ENCODE assay signal across 8 mouse cellular contexts in genomic region chr4:136311042-136311999, GRCm38 (mm10). TPM values are rescaled to one million over a fixed set of nuclear protein-coding genes. Genes with fewer than 3 reads are reported as not detected.
DNase-seq lines count a peak whose midpoint lies in the region; ATAC-seq and TF ChIP-seq lines count a peak whose summit lies in the region.

No protein-coding gene starts in this region.

- H3K4me1 ChIP-seq in hindbrain, embryonic 10.5 days (replicated peaks), result peaks cover 41% of the 10 kb centered on the region

- under 1% methylated on average over 80 of the region's 81 CpGs for WGBS in hindbrain, embryonic 10.5 days

- DNase-seq in Patski (ENCODE audit: low read depth, low spot score), result no peak
- peak; percentile 52 to 67 for DNase-seq in cerebellum, adult 18-20 months
- peak; percentile 40 for DNase-seq in forelimb bud, embryonic 11.5 days (ENCODE audit: low read depth, low spot score)
- peak; percentile 74 for DNase-seq in hindbrain, embryonic 10.5 days (ENCODE audit: low spot score)
- DNase-seq in left cerebral cortex, postnatal 4 days, result peak; percentile 34
- DNase-seq in spleen, adult 18-20 months, result peak; percentile 47 to 57

- peak overlapping the region; percentile 100 for H3K27ac ChIP-seq in hindbrain, embryonic 10.5 days

- H3K9me3 ChIP-seq in hindbrain, embryonic 10.5 days, result no peaks in the 10 kb centered on the region

- peaks cover 3% of the 10 kb centered on the region for H3K36me3 ChIP-seq in hindbrain, embryonic 10.5 days

- intact Hi-C loops in left cerebral cortex, postnatal 4 days (cut with DNase I), result no loop called here

- peak; percentile 28 for ATAC-seq in Patski
- ATAC-seq in megakaryocyte-erythroid progenitor cell, adult 5-6 weeks (replicated peaks; ENCODE audit: low FRiP score, low TSS enrichment, poor library complexity, severe bottlenecking), result peak; percentile 35
- no peak for ATAC-seq in monocyte, adult 5-6 weeks (replicated peaks; ENCODE audit: insufficient number of reproducible peaks, low FRiP score, low TSS enrichment, poor library complexity, severe bottlenecking)

- no peaks in the 10 kb centered on the region for H3K27me3 ChIP-seq in Patski
- no peaks in the 10 kb centered on the region for H3K27me3 ChIP-seq in hindbrain, embryonic 10.5 days (ENCODE audit: insufficient read depth, poor library complexity, severe bottlenecking)

- CTCF ChIA-PET in Patski (lab: Charles Lee), result no interaction called here

- POLR2A ChIA-PET in Patski (lab: Charles Lee), result interaction anchor here (0.6 kb wide), 1 partner anchor 28 kb away, joined by 4 read pairs; no protein-coding TSS in a partner anchor

- in situ Hi-C loops in Patski (cut with MboI; ENCODE audit: low pct_unique_long_range_greater_than_20kb), result no loop called here

- peak overlapping the region; percentile 100 for H3K4me3 ChIP-seq in hindbrain, embryonic 10.5 days

- no peak for TF ChIP-seq CTCF in Patski (IDR thresholded peaks at IDR 0.05)

RNA-seq across cellular contexts. Expression of gene Hnrnpr, which starts 0.6 kb away (rescaled TPM):
- polyA plus RNA-seq in Patski (2021), result 70.2 TPM
- 197 and 217 TPM in 2 replicates for polyA plus RNA-seq in hindbrain, embryonic 10.5 days (2016; fragmentation: Nextera tagmentation; extraction: Ambion mirVana)
- total RNA-seq in left cerebral cortex, postnatal 4 days (2021), result 100 to 1,000 TPM; 158 to 159 TPM
- total RNA-seq in megakaryocyte-erythroid progenitor cell, adult 5-6 weeks (2014; fragmentation: Nextera tagmentation), result 101 and 115 TPM in 2 replicates
- 218 and 222 TPM in 2 replicates for total RNA-seq in megakaryocyte-erythroid progenitor cell, adult 5-6 weeks (2017)
- 208 to 281 TPM (median 261 TPM) in 3 replicates for total RNA-seq in monocyte, adult 5-6 weeks (2017)

RNA-seq across cellular contexts. Expression of gene Zfp46, which starts 26.8 kb away (rescaled TPM):
- polyA plus RNA-seq in Patski (2021), result 13.0 TPM
- polyA plus RNA-seq in hindbrain, embryonic 10.5 days (2016; fragmentation: Nextera tagmentation; extraction: Ambion mirVana), result 24.6 and 29.0 TPM in 2 replicates
- total RNA-seq in left cerebral cortex, postnatal 4 days (2021), result 100 to 1,000 TPM; 102 to 108 TPM
- total RNA-seq in megakaryocyte-erythroid progenitor cell, adult 5-6 weeks (2014; fragmentation: Nextera tagmentation), result 7.3 and 9.4 TPM in 2 replicates
- 8.0 and 9.0 TPM in 2 replicates for total RNA-seq in megakaryocyte-erythroid progenitor cell, adult 5-6 weeks (2017)
- 5.8 to 10.2 TPM (median 5.9 TPM) in 3 replicates for total RNA-seq in monocyte, adult 5-6 weeks (2017)
